Mouse (Mus musculus): ENCODE data around the gene Psg17. TPM values are rescaled to one million over a fixed set of nuclear protein-coding genes. Genes with fewer than 3 reads are reported as not detected.
"Not testable (repeated sequence)": the region's sequence is repeated elsewhere in the genome, so short reads cannot be mapped to it uniquely, and the experiment has no call there.

The Psg17 gene
- 0.09 TPM in 1 of 2 replicates, not detected in the other for polyA plus RNA-seq (2016; fragmentation: Nextera tagmentation; extraction: Ambion mirVana)

- Histone ChIP-seq H3K4me1 (no peaks in the 10 kb centered on the region), H3K9me3 (no peaks in the 10 kb centered on the region), H3K4me3 (no peak within 1 kb of the TSS), H3K36me3 (replicated peaks) (no peaks in the 10 kb centered on the region), H3K27me3 (ENCODE audit: poor library complexity, severe bottlenecking) (no peaks in the 10 kb centered on the region), H3K27ac (no peak within 1 kb of the TSS)
- whole genome bisulfite sequencing, result 82% methylated on average over 3 of the region's 3 CpGs
- DNase-seq (ENCODE audit: extremely low spot score, low spot score), result no peak
Observed at GRCm38 (mm10) chr7:18821507-18821906, at the start of gene Psg17. Gene Psg17, minus strand, starts transcription at chr7:18821607.

DNA sequence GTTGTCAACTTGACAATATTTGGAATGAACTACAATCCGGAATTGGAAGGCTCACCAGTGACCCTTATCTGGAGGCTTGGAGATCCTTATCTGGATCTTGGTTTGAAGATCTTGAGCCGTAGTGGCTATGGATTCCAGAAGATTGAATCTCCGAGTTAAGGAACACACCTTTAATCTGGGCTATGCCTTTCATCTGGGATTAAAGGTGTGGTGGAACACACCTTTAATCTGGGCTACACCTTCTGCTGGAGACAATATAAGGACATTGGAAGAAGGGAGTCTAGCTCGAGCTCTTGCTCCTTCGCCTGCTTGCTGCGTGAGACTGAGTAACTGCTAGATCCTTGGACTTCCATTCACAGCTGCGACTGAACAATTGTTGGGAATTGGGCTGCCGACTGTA lies 49.6 kb upstream of the Psg17 start, which contains the start of gene Pglyrp1:
TSS of gene Pglyrp1 (plus strand) at position 301 of the 400 bp plus-strand sequence.
- not testable (repeated sequence) for H3K27me3 ChIP-seq (ENCODE audit: poor library complexity, severe bottlenecking); DNase-seq (ENCODE audit: extremely low spot score, low spot score); H3K36me3 ChIP-seq (replicated peaks); H3K9me3 ChIP-seq; H3K27ac ChIP-seq; H3K4me3 ChIP-seq
- H3K4me1 ChIP-seq, result peaks cover 11% of the 10 kb centered on the region
- WGBS, result 92% methylated on average over 1 of the region's 8 CpGs

GRCm38 (mm10) chr7:18868491-18868890 lies 47.1 kb upstream of the Psg17 start:
- peaks cover 11% of the 10 kb centered on the region for H3K4me1 ChIP-seq
- H3K27me3 ChIP-seq (ENCODE audit: poor library complexity, severe bottlenecking), result no peaks in the 10 kb centered on the region
- H3K27ac ChIP-seq, result no peak overlapping the region
- WGBS, result 84% methylated on average over 2 of the region's 2 CpGs
- no peak for DNase-seq (ENCODE audit: extremely low spot score, low spot score)
- no peak overlapping the region for H3K4me3 ChIP-seq
- H3K9me3 ChIP-seq, result peaks cover 18% of the 10 kb centered on the region
- H3K36me3 ChIP-seq (replicated peaks), result no peaks in the 10 kb centered on the region

- no peak for DNase-seq (ENCODE audit: extremely low spot score, low spot score)
- Histone ChIP-seq H3K4me3 (no peak overlapping the region), H3K27me3 (ENCODE audit: poor library complexity, severe bottlenecking) (no peaks in the 10 kb centered on the region), H3K4me1 (peaks cover 4% of the 10 kb centered on the region; the same call in 1 of the 2 replicates), H3K9me3 (peaks cover 13% of the 10 kb centered on the region), H3K27ac (no peak overlapping the region), H3K36me3 (replicated peaks) (no peaks in the 10 kb centered on the region)
- WGBS, result 89% methylated on average over 6 of the region's 6 CpGs
Observed at GRCm38 (mm10) chr7:18862801-18863200, 41.4 kb upstream of the Psg17 start.

- H3K27me3 ChIP-seq (ENCODE audit: poor library complexity, severe bottlenecking), result no peaks in the 10 kb centered on the region
- H3K4me3 ChIP-seq, result no peak overlapping the region
- H3K27ac ChIP-seq, result peak overlapping the region; percentile 66
- H3K4me1 ChIP-seq, result peaks cover 4% of the 10 kb centered on the region; the same call in 1 of the 2 replicates
- H3K9me3 ChIP-seq, result peaks cover under 1% of the 10 kb centered on the region; the same call in 1 of the 2 replicates
- WGBS, result 72% methylated on average over 5 of the region's 5 CpGs
- no peaks in the 10 kb centered on the region for H3K36me3 ChIP-seq (replicated peaks)
- no peak for DNase-seq (ENCODE audit: extremely low spot score, low spot score)
Observed at GRCm38 (mm10) chr7:18858310-18858916, 37.0 kb upstream of the Psg17 start.

GRCm38 (mm10) chr7:18848395-18848794 lies 27.0 kb upstream of the Psg17 start:
- H3K27ac ChIP-seq, result no peak overlapping the region
- H3K4me1 ChIP-seq, result 0 out of 2 replicates have a peak, but pooled peaks cover 4% of the 10 kb centered on the region
- DNase-seq (ENCODE audit: extremely low spot score, low spot score), result no peak
- H3K36me3 ChIP-seq (replicated peaks), result no peaks in the 10 kb centered on the region
- H3K27me3 ChIP-seq (ENCODE audit: poor library complexity, severe bottlenecking), result no peaks in the 10 kb centered on the region
- H3K4me3 ChIP-seq, result no peak overlapping the region
- no peaks in the 10 kb centered on the region for H3K9me3 ChIP-seq
- 94% methylated on average over 1 of the region's 1 CpGs for WGBS

- Histone ChIP-seq H3K27me3 (ENCODE audit: poor library complexity, severe bottlenecking) (no peaks in the 10 kb centered on the region), H3K27ac (no peak overlapping the region), H3K9me3 (no peaks in the 10 kb centered on the region), H3K36me3 (replicated peaks) (no peaks in the 10 kb centered on the region), H3K4me3 (no peak overlapping the region), H3K4me1 (peaks cover 15% of the 10 kb centered on the region)
- DNase-seq (ENCODE audit: extremely low spot score, low spot score), result no peak
- WGBS, result 51% methylated on average over 5 of the region's 5 CpGs
Observed at GRCm38 (mm10) chr7:18844811-18845210, 23.4 kb upstream of the Psg17 start.

- DNase-seq (ENCODE audit: extremely low spot score, low spot score), result no peak
- Histone ChIP-seq H3K4me3 (peak overlapping the region; percentile 49; the same call in 1 of the 2 replicates), H3K36me3 (replicated peaks) (no peaks in the 10 kb centered on the region), H3K9me3 (no peaks in the 10 kb centered on the region), H3K4me1 (peaks cover 15% of the 10 kb centered on the region), H3K27ac (peak overlapping the region; percentile 72), H3K27me3 (ENCODE audit: poor library complexity, severe bottlenecking) (no peaks in the 10 kb centered on the region)
- 77% methylated on average over 1 of the region's 1 CpGs for WGBS
Observed at GRCm38 (mm10) chr7:18841174-18841567, 19.8 kb upstream of the Psg17 start.

DNA sequence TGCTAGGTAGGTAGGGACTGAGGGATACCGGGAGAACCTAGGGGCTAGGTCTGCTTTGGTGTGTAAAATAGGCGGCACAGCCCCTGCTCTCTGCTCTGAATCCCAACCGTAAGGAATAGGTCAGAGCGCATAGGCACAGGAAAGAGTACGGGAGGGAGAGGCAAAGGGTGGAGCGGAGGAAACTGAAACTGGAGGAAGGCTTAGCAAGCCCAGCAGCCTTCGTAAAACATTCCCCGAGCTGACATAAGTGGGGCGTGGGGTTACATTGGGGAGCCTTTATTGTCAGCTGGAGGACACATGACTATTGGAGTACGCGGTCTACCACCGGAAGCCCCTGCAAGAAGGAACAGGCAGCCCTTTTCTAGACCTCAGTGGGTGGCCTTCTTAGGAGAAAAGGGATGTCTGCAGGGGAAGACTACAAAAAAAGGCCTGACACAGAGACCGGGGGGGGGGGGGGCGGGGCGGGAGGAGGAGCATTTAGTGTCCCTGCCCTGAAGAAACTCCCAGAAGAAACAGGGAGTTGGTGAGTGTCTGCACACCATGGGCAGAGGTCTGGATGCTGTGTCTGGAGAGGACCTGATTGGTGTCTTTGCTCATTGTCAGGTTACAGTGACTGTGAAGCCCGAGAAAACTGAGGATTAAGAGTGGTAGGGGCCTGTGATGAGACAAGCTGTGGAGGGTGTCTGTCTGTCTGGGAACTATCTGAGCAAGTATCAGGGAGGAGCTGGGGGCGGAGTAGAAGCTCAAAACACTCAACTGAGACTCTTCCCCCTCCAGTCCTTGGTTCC lies 19.2 kb upstream of the Psg17 start:
- no peaks in the 10 kb centered on the region for H3K27me3 ChIP-seq (ENCODE audit: poor library complexity, severe bottlenecking)
- peak overlapping the region; percentile 80 for H3K27ac ChIP-seq
- DNase-seq (ENCODE audit: extremely low spot score, low spot score), result peak; percentile 50
- no peaks in the 10 kb centered on the region for H3K9me3 ChIP-seq
- peaks cover 15% of the 10 kb centered on the region for H3K4me1 ChIP-seq
- WGBS, result 4% methylated on average over 14 of the region's 17 CpGs
- peak overlapping the region; percentile 49 for H3K4me3 ChIP-seq
- no peaks in the 10 kb centered on the region for H3K36me3 ChIP-seq (replicated peaks)

GRCm38 (mm10) chr7:18839865-18840264 lies 18.5 kb upstream of the Psg17 start, which contains the start of gene Mill2:
Gene Mill2, plus strand, starts transcription at chr7:18839966.
- Histone ChIP-seq H3K9me3 (no peaks in the 10 kb centered on the region), H3K27me3 (ENCODE audit: poor library complexity, severe bottlenecking) (no peaks in the 10 kb centered on the region), H3K4me3 (peak within 1 kb of the TSS; percentile 49), H3K27ac (peak within 1 kb of the TSS; percentile 80), H3K36me3 (replicated peaks) (no peaks in the 10 kb centered on the region), H3K4me1 (peaks cover 15% of the 10 kb centered on the region)
- WGBS, result 28% methylated on average over 3 of the region's 3 CpGs
- no peak for DNase-seq (ENCODE audit: extremely low spot score, low spot score)

DNA sequence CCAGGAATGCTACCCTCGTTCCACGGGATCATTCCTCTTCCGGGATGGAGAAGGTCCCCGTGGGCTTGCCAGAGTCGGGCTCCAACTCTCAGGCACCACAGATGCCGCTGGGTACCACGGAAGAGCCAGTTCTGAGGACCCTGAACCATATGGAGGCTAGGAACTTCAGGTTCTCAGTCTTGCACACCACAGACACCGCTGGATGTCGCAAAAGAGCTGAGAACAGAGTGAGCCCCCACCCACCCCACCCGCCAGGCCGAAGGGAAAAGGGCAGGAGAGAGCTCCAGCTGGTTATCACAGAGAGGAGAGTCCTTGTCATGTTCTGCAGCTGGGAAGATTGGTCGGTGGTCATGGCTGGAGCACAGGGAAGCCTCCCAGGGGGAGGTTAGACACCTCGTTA lies 10.9 kb upstream of the Psg17 start:
- Histone ChIP-seq H3K9me3 (no peaks in the 10 kb centered on the region; the same call in 1 of the 2 replicates), H3K27me3 (ENCODE audit: poor library complexity, severe bottlenecking) (no peaks in the 10 kb centered on the region), H3K27ac (no peak overlapping the region), H3K4me1 (peaks cover 6% of the 10 kb centered on the region), H3K4me3 (no peak overlapping the region), H3K36me3 (replicated peaks) (no peaks in the 10 kb centered on the region)
- no peak for DNase-seq (ENCODE audit: extremely low spot score, low spot score)
- 53% methylated on average over 13 of the region's 13 CpGs for WGBS

DNA sequence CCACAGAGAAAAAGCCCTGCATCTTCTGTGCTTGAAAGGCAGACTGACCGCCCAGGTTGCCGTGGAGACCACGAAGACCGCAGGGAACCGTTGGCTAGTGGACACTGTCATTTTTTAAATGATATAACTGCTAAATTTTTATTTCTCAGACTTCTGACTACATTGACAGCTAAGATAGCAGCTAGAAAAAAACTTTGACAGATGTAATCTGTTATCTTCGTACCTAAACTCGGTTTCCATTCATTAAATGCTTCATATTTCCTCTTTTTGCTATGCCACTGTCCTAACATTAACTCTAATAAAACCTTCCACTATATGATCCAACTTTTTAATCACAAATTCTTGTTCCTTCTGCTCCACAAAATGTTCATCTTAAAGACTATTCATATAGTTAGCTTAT lies 8.1 kb upstream of the Psg17 start:
- DNase-seq (ENCODE audit: extremely low spot score, low spot score), result no peak
- H3K36me3 ChIP-seq (replicated peaks), result no peaks in the 10 kb centered on the region
- no peak overlapping the region for H3K4me3 ChIP-seq
- no peaks in the 10 kb centered on the region; the same call in 1 of the 2 replicates for H3K9me3 ChIP-seq
- 91% methylated on average over 7 of the region's 7 CpGs for WGBS
- no peak overlapping the region for H3K27ac ChIP-seq
- H3K4me1 ChIP-seq, result peaks cover 6% of the 10 kb centered on the region
- H3K27me3 ChIP-seq (ENCODE audit: poor library complexity, severe bottlenecking), result no peaks in the 10 kb centered on the region

DNA sequence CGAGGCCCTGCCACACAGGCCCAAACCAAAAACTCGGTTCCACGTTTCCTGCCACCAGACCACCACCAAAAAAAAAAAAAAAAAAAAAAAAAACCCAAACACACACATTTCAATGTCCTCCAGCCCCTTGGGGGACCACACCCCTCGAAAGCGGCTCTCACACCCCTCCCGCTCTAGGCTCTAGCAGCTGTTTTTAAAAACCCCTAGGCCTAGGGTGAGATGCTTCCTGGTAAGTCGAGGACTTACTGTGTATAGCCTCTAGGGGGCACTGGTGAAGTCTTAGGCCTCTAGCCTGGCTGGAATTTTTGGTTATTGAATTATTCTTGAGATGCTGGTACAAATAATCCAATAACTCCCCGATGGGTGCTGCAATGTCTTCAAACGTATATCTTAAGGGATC lies 7.2 kb upstream of the Psg17 start:
- Histone ChIP-seq H3K27me3 (ENCODE audit: poor library complexity, severe bottlenecking) (no peaks in the 10 kb centered on the region), H3K4me3 (no peak overlapping the region), H3K4me1 (peaks cover 6% of the 10 kb centered on the region), H3K36me3 (replicated peaks) (no peaks in the 10 kb centered on the region), H3K27ac (no peak overlapping the region), H3K9me3 (no peaks in the 10 kb centered on the region; the same call in 1 of the 2 replicates)
- DNase-seq (ENCODE audit: extremely low spot score, low spot score), result no peak
- 64% methylated on average over 9 of the region's 9 CpGs for WGBS
